Mouse (Mus musculus) layer of hippocampus, adult 2 months (tissue): ENCODE results near the gene Mcam. TPM values are rescaled to one million over a fixed set of nuclear protein-coding genes. Genes with fewer than 3 reads are reported as not detected.

Experiments used
- DNase-seq, 2 experiments: peaks; one replicate each; pipeline ENCODE4 v3.0.0; 2022; ENCODE audit warnings: low spot score in 2 of 2
- H3K27ac ChIP-seq: fragments of 200-600 bp; 2 replicates; pipeline ENCODE4 v1.8.1; 2022
- H3K4me3 ChIP-seq: fragments of 200-600 bp; 2 replicates; pipeline ENCODE4 v1.8.1; 2022; ENCODE audit warnings: mild to moderate bottlenecking
- CTCF ChIP-seq: fragments of 200-600 bp; conservative IDR thresholded peaks from 2 replicates; pipeline ENCODE4 v1.8.1; 2022; ENCODE audit warnings: antibody characterized with exemption, mild to moderate bottlenecking, moderate library complexity
- total RNA-seq, 2 experiments: library from RNA; stranded (reverse); gene quantifications; 2 replicates each; pipeline ENCODE4 v1.2.3; 2021

The Mcam gene
- total RNA-seq, 2 experiments from 2014 or later = 10.1 to 15.9 TPM

DNA sequence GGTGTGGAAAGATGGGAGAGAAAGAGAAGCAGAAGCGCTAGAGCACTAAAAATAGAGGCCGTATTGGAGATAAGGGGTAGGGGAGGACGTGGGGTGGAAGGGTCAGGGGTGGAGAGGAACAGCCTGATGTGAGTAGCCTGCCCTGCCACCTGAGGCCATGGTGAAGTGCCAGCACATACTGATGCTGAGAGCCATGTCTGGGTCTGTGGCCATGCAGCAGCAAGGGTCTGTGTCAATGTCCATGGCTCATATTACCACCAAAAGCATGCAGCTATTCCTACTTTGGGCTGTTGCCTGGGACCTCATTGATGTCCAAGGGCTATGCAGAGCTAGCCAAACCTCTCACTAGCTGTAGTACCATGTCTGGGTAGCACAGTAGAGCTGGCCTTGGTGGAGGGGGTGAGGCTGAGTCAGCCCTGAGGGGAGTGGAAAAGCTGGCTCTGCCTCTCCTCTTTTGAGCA lies 36.5 kb downstream of the Mcam start:
- DNase-seq = no peak
- TF ChIP-seq CTCF = no peak
- Histone ChIP-seq H3K27ac (peak overlapping the region; percentile 66; the same call in 1 of the 2 replicates), H3K4me3 (no peak overlapping the region)

DNA sequence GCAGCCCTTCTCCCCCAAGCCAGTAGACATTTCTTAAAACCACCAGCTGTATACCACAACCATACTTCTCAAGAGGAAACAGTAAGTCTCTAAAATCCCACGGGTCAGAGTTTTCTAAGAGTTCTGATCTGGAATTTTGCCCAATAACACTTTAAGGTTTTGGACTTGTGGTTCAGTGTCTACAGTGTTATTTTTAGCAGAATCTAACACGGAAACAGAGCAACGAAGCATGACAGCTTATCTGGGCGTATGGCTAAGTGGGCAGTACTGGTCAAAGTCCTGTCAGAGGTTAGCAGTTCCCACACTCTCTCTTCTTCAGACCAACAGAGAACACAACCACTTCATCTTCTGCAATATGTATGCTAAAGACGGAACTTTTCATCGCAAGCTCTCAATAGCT lies 41.3 kb downstream of the Mcam start:
- no peak for DNase-seq

DNA sequence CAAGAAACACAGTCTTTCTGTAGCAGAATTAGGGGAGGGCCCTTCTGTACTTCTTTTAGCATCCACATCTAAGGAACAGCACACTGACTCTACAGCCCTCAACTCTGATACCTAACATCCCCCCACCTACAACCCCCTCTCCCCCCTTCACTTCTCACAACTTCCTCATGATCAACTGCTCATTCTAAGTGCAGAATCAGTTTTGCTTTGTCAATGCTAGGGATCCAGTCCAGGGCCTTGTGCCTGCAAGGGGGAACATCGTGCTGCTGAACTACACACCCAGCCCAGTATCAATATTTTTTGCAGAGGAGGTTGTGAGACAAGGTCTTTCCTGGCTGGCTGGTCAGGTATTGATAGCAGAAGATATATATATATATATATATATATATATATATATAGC lies 41.7 kb downstream of the Mcam start:
- H3K4me3 ChIP-seq = no peak overlapping the region
- DNase-seq = no peak
- TF ChIP-seq CTCF = no peak
- H3K27ac ChIP-seq = no peak overlapping the region

More for the DNA sequence above, 41.3 kb downstream of the Mcam start:
- TF ChIP-seq CTCF = no peak
- H3K4me3 ChIP-seq = no peak overlapping the region
- no peak overlapping the region for H3K27ac ChIP-seq

DNA sequence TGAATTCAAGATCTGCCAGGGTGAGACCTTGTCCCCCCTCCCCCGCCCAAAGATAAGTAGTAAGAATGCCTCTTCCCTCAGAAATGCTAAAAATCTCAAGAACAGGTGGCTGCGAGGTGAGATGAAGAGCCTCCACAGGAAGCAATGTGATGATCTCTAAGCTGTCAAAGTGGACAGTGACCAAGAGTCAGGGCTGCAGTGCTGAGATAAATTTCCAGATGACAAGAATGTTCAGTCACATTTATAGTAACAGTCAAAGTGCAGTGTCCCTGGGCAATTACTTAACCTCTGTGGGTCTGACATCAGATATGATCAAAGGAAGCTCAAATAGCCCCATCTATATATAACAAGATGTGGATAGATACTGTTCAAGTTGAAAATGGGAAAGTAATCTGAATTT lies 43.1 kb downstream of the Mcam start:
- DNase-seq = no peak
- Histone ChIP-seq H3K27ac (no peak overlapping the region), H3K4me3 (no peak overlapping the region)
- no peak for TF ChIP-seq CTCF

DNA sequence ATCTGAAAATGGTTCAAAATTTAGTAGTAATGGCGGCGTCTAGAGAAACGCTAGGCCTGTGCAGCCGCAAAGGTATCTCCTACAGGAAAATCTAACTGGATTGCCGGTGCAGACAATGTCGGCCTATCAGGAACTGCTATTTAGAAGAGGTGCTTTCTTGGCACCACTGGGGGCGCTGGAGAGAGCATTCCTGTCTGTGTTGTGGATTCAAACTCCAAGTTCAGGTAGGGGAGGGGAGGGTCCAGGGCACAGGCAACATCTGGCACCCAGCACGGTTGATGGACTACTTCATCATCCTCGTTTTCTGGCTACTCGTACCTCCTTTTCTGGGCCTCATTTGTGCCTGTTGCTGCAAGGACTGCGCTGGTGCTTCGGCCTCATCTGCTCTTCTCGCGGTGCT lies 44.1 kb downstream of the Mcam start:
- DNase-seq = no peak
- Histone ChIP-seq H3K4me3 (no peak overlapping the region), H3K27ac (no peak overlapping the region)
- peak; percentile 68 for TF ChIP-seq CTCF

DNA sequence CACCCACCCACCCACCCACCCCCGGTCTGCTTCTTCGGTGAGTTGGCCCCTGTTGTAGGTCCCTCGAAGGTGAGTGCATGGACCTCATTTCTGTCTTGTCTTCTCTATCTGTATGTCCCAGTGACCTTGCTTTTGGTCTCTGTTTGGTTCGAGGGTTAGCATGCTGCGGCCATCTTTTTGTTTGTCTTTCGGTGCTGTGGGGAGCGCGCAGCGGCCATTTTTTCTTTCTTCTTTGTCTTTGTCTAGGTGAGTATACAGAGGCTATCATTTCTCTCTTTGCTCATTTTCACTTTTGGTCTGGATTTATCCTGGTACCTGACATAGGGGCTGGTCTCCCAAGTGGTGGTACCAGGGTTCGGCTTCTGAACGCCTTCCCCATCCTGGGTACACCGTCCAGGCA lies 44.5 kb downstream of the Mcam start:
- DNase-seq = no peak
- no peak for TF ChIP-seq CTCF
- no peak overlapping the region for H3K27ac ChIP-seq
- H3K4me3 ChIP-seq = no peak overlapping the region

DNA sequence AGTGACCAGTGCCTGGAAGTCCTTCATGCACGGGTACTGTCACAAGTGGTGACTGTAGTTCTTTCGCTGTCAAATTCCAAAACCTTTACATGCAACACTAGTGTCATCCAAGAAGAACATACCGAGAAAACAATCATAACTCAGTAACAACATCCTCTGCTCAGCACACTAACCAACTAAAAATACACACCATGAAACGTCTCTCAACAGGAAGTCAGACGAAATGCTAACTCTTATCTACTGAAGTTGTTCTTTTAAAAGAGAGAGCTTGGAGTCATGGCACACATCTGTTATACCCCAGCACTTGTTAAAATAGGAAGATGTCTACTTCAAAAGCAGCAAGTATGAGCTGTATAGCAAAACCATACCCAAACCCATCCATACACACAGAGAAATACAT lies 47.3 kb downstream of the Mcam start:
- no peak for TF ChIP-seq CTCF
- H3K27ac ChIP-seq = no peak overlapping the region; the same call in 1 of the 2 replicates
- H3K4me3 ChIP-seq = no peak overlapping the region
- DNase-seq = no peak

DNA sequence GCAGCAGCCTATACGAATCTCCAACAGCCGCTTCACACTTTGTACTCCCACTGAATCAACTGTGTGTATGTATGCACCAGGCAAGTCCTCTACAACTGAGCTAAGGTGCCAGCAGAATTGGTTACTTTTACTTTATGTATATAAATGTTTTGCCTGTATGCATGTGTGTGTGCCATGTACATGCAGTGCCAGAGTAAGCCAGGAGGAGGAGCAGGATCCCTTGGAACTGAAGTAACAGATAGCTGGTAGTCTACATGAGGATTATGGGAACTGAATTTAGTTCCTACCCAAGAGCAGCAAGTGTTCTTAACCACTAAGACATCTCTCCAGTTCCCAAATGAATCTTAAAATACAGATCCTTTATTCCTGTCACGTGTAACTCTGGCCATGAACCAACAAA lies 48.0 kb downstream of the Mcam start:
- TF ChIP-seq CTCF = peak; percentile 71
- no peak overlapping the region; the same call in 1 of the 2 replicates for H3K27ac ChIP-seq
- no peak for DNase-seq
- H3K4me3 ChIP-seq = no peak overlapping the region

DNA sequence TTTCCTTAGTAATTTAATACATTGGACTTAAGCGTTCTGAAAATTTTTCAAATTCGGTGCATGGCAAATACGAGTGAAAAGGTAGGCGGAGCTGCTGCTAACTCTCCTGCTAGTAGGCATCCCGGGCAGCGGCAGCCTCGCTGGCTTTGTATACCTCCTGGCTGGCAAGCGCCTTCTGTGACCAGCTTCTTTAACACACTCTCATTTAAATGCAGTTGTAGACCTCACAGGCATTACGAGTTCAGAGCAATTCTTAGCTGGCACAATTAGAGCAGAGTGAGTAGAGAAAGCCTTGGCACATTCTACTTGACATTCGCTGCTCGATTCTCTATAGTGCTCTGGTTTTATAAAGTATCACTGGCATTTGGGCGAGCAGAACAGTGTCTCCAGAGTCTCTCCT lies 54.0 kb downstream of the Mcam start:
- Histone ChIP-seq H3K27ac (peak overlapping the region; percentile 34), H3K4me3 (peak overlapping the region; percentile 8)
- TF ChIP-seq CTCF = no peak
- DNase-seq = peak in 1 of 2 experiments; percentile 7

DNA sequence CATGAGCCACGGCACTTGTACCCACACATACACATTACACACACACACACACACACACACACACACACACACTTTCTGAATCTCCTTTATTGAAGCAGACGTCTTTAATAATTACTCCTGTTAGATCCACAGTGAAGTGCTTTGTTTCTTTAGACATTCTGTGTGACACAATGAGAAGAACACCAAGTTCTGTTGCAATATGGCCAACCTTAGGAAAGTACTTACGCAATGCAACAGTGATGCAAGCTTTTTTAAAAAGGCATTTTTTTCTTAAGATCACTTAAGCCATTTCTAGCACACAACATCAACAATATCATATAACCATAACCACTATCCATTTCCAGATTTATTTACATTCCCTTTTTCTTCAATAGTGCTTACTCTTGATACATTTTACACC lies 56.9 kb downstream of the Mcam start:
- H3K27ac ChIP-seq = peak overlapping the region; percentile 56; the same call in 1 of the 2 replicates
- H3K4me3 ChIP-seq = no peak overlapping the region
- no peak for DNase-seq
- TF ChIP-seq CTCF = no peak

DNA sequence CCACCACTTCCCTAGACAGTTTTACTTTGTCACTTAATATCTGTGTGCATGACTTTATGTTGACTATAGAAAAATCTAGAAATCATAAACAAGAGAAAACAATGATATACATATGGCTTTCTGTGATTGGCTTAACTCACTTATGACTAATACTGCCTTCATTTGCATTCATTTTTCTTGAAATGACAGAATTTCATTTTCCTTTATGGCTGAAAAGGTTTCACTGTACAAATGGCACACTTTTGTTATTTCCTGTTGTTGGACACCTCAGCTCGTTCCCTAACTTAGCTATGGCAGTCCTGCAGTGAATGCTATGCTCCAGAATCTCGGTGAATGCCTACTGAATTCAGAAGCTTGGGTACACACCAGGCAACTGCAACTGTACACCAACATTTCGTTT lies 58.0 kb downstream of the Mcam start:
- no peak overlapping the region for H3K27ac ChIP-seq
- TF ChIP-seq CTCF = no peak
- H3K4me3 ChIP-seq = no peak overlapping the region
- DNase-seq = no peak

Other genes with a start within 250 kb of the Mcam start
- 100 to 1,000 TPM; 854 to 892 TPM for gene Thy1, start 91.1 kb upstream of the Mcam start, total RNA-seq
- 10 to 100 TPM; 79.2 to 82.4 TPM for gene Usp2, start 67.4 kb upstream of the Mcam start, total RNA-seq
- gene Mfrp, start 32.7 kb upstream of the Mcam start, total RNA-seq = 1 to 10 TPM in 1 of 2 experiments, not detected in 1; 1.3 TPM
- 10 to 100 TPM; 12.3 to 14.4 TPM for gene C1qtnf5, start 27.2 kb upstream of the Mcam start, total RNA-seq
- gene Gm49380, start 21.0 kb upstream of the Mcam start, total RNA-seq = under 1 TPM; 0.27 to 0.38 TPM
- gene Rnf26, start 21.0 kb upstream of the Mcam start, total RNA-seq = 10 to 100 TPM; 29.2 to 30.7 TPM
- gene Cbl, start 99.6 kb downstream of the Mcam start, total RNA-seq = 10 to 100 TPM; 61.7 to 66.5 TPM
- 1 to 10 TPM; 3.6 to 4.1 TPM for gene Ccdc153, start 106.2 kb downstream of the Mcam start, total RNA-seq
- gene Pdzd3, start 117.0 kb downstream of the Mcam start, total RNA-seq = 1 to 10 TPM; 1.1 to 1.5 TPM
- gene Nlrx1, start 134.1 kb downstream of the Mcam start, total RNA-seq = 10 to 100 TPM; 11.6 to 13.9 TPM
- gene Abcg4, start 154.1 kb downstream of the Mcam start, total RNA-seq = 10 to 100 TPM; 67.9 to 71.4 TPM
- gene Hinfp, start 171.2 kb downstream of the Mcam start, total RNA-seq = 10 to 100 TPM; 26.0 to 36.9 TPM
- 100 to 1,000 TPM; 186 to 206 TPM for gene C2cd2l, start 185.8 kb downstream of the Mcam start, total RNA-seq
- gene Dpagt1, start 191.6 kb downstream of the Mcam start, total RNA-seq = 10 to 100 TPM; 14.5 to 15.3 TPM
- gene H2afx, start 200.2 kb downstream of the Mcam start, total RNA-seq = 10 to 100 TPM; 42.5 to 44.2 TPM
- 10 to 100 TPM; 21.9 to 22.1 TPM for gene Hmbs, start 209.8 kb downstream of the Mcam start, total RNA-seq
- gene Vps11, start 227.2 kb downstream of the Mcam start, total RNA-seq = 10 to 100 TPM; 54.7 to 55.7 TPM
- gene Hyou1, start 245.0 kb downstream of the Mcam start, total RNA-seq = 100 to 1,000 TPM; 113 to 127 TPM